Mouse (Mus musculus) ES-Bruce4 (cell line): ENCODE measurements around the gene Rpl13. TPM values are rescaled to one million over a fixed set of nuclear protein-coding genes. Genes with fewer than 3 reads are reported as not detected.
A peak's percentile ranks its signal among the peaks of the same experiment; 100 is the strongest.

ENCODE experiments used
- H3K27ac ChIP-seq: 2 replicates; pipeline ENCODE4 v1.5.1; 2012; ENCODE audit warnings: low read length, inconsistent platforms; ENCODE audit not compliant: insufficient read depth
- H3K27me3 ChIP-seq: 2 replicates; pipeline ENCODE4 v1.6.1; 2012; ENCODE audit warnings: mild to moderate bottlenecking, low read length, inconsistent platforms; ENCODE audit not compliant: control insufficient read depth, poor library complexity, insufficient read depth, severe bottlenecking
- H3K36me3 ChIP-seq: 2 replicates; pipeline ENCODE4 v1.6.1; 2012; ENCODE audit warnings: inconsistent platforms, mild to moderate bottlenecking, low read length, moderate library complexity; ENCODE audit not compliant: control insufficient read depth, poor library complexity, insufficient read depth, severe bottlenecking
- H3K4me1 ChIP-seq: one replicate; pipeline ENCODE4 v1.8.1; 2011; ENCODE audit warnings: low read length; ENCODE audit not compliant: control insufficient read depth, insufficient read depth
- H3K4me3 ChIP-seq: 2 replicates; pipeline ENCODE4 v1.5.1; 2011; ENCODE audit warnings: low read depth, mild to moderate bottlenecking, low read length
- H3K9ac ChIP-seq: 2 replicates; pipeline ENCODE4 v1.6.1; 2012; ENCODE audit warnings: low read depth, mild to moderate bottlenecking, inconsistent platforms; ENCODE audit not compliant: poor library complexity, severe bottlenecking
- H3K9me3 ChIP-seq: replicated peaks from 2 replicates; pipeline ENCODE4 v1.6.1; 2012; ENCODE audit warnings: mild to moderate bottlenecking, low read length, inconsistent platforms; ENCODE audit not compliant: control insufficient read depth, poor library complexity, insufficient read depth, severe bottlenecking
- CTCF ChIP-seq: IDR thresholded peaks from one replicate; pipeline ENCODE4 v1.8.1; 2011; ENCODE audit warnings: low read depth, low read length
- EP300 ChIP-seq: IDR thresholded peaks from 2 replicates; pipeline ENCODE4 v1.6.1; 2011; ENCODE audit warnings: low read depth, low read length; ENCODE audit not compliant: insufficient read depth
- POLR2A ChIP-seq: IDR thresholded peaks from one replicate; pipeline ENCODE4 v1.8.1; 2011; ENCODE audit warnings: low read length; ENCODE audit not compliant: insufficient read depth
- polyA plus RNA-seq: library from polyadenylated mRNA; stranded (reverse); fragments of >200 nt; gene quantifications from 2 replicates; pipeline ENCODE4 v1.2.4, GENCODE M21; 2011; ENCODE audit warnings: low read depth; ENCODE audit not compliant: missing spikeins, insufficient read depth, insufficient read length

The Rpl13 gene
- polyA plus RNA-seq, 1 experiment: 2,592 TPM

DNA sequence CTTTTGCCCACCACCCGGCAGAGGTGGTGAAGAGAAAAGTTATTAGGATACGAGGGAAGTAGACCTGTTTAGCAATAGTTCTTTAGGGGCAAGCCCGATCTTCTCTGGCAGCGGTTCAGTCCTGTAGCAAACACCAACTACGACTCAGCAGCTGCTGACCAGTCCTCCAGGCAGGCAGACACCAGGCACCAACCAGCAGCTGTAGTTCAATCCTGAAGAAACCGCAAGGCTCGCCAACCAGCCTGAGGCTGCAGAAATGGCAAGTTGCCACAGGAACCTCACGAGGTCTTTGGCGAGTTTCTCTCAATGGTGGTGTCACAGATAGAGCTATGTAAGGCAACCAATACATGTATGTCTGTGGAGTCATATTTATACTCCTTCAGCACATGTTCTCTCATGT is 10.7 kb downstream of the Rpl13 start:
- TF ChIP-seq CTCF: no peak
- no peak for TF ChIP-seq EP300
- no peak for TF ChIP-seq POLR2A
- Histone ChIP-seq H3K4me3 (no peak overlapping the region), H3K27me3 (peaks cover 12% of the 10 kb centered on the region; the same call in 1 of the 2 replicates), H3K27ac (no peak overlapping the region), H3K9ac (no peak overlapping the region), H3K36me3 (no peaks in the 10 kb centered on the region), H3K9me3 (no peaks in the 10 kb centered on the region), H3K4me1 (no peaks in the 10 kb centered on the region)

DNA sequence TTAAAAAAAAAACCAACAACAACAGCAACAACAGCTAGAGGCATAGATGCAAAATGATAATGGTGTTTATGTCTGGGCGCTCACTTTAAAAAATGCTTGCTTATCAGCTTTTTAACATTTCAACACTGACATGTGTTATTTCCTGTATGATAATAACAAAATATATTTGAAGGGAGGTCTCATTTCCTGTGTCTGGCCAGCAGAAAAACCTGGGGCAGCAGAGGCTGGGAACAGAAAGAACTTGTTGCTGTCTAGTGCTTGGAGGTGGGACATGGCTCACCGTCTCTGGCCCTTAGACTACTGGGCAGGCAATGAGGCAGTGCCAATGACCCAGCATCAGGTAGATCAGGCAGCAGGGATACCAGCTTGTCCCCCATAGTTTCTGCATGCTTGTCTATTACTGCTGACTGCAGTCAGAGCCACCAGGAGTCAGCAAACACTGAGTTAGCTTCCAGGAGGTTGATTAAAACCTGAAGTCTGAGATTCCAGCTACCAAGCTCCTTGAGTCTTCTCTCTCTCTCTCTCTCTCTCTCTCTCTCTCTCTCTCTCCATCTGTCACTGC is 11.8 kb downstream of the Rpl13 start:
- H3K9ac ChIP-seq: no peak overlapping the region
- TF ChIP-seq CTCF (no peak), POLR2A (no peak), EP300 (no peak)
- H3K4me1 ChIP-seq: no peaks in the 10 kb centered on the region
- no peaks in the 10 kb centered on the region for H3K36me3 ChIP-seq
- no peaks in the 10 kb centered on the region for H3K9me3 ChIP-seq
- H3K27ac ChIP-seq: no peak overlapping the region
- H3K27me3 ChIP-seq: peaks cover 16% of the 10 kb centered on the region; the same call in 1 of the 2 replicates
- H3K4me3 ChIP-seq: no peak overlapping the region

DNA sequence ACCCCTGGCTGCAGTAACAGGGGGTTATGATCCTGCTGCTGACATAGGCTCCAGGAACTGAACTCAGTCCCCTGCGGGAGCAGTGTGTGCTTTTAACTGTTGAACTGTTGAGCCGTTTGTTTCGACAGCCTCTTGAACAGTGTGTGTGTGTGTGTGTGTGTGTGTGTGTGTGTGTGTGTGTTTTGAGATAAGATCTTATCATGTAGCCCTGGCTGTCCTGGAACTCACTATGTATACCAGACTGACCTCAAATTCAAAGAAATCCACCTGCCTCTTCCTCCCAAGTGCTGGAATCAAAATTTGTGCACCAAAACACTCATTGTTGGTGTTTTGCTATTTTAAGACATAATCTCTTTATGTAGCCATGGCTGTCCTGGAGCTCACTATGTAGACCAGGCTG is 12.5 kb downstream of the Rpl13 start:
- Histone ChIP-seq H3K4me3 (no peak overlapping the region), H3K27me3 (peaks cover 16% of the 10 kb centered on the region; the same call in 1 of the 2 replicates), H3K9ac (no peak overlapping the region), H3K36me3 (no peaks in the 10 kb centered on the region), H3K4me1 (no peaks in the 10 kb centered on the region), H3K27ac (no peak overlapping the region), H3K9me3 (no peaks in the 10 kb centered on the region)
- no peak for TF ChIP-seq CTCF
- TF ChIP-seq EP300: no peak
- TF ChIP-seq POLR2A: no peak

- Histone ChIP-seq H3K4me3 (peak within 1 kb of the TSS; percentile 60), H3K9ac (peak within 1 kb of the TSS; percentile 66), H3K27ac (no peak within 1 kb of the TSS), H3K4me1 (no peaks in the 10 kb centered on the region), H3K9me3 (no peaks in the 10 kb centered on the region), H3K36me3 (no peaks in the 10 kb centered on the region), H3K27me3 (peaks cover 16% of the 10 kb centered on the region; the same call in 1 of the 2 replicates)
- TF ChIP-seq EP300 (no peak), CTCF (no peak), POLR2A (no peak)
Measured at GRCm38 (mm10) chr8:123117127-123117731, 15.1 kb downstream of the Rpl13 start, which contains the start of gene Cpne7. Cpne7 (plus strand) TSS chr8:123117374.

GRCm38 (mm10) chr8:123117744-123118143 is 15.6 kb downstream of the Rpl13 start:
- TF ChIP-seq EP300: no peak
- TF ChIP-seq CTCF: no peak
- no peak for TF ChIP-seq POLR2A
- H3K9ac ChIP-seq: peak overlapping the region; percentile 66

DNA sequence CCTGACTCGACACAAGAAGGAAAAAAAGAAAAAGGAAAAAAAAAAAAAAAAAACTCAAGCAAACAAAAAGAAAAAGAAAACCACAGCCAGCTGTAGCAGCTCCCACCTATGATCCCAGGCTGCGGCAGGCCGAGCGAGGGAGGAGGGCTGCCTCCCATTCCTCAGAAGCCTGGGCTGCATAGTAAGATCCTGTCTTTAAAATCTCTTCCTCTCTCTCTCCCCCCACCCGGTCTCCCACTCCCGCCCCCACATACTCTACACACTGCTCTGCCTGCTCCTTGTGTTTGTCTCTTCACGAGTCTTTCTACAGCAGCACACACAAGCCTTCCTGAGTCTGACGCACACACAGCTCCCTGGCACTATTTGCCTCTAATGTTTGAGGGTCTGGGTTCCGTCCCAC is 19.9 kb downstream of the Rpl13 start:
- H3K9me3 ChIP-seq: no peaks in the 10 kb centered on the region
- no peak for TF ChIP-seq POLR2A
- TF ChIP-seq EP300: no peak
- TF ChIP-seq CTCF: no peak
- H3K9ac ChIP-seq: no peak overlapping the region
- H3K27me3 ChIP-seq: peaks cover 10% of the 10 kb centered on the region; the same call in 1 of the 2 replicates
- no peaks in the 10 kb centered on the region for H3K4me1 ChIP-seq
- no peaks in the 10 kb centered on the region for H3K36me3 ChIP-seq
- no peak overlapping the region for H3K4me3 ChIP-seq
- no peak overlapping the region for H3K27ac ChIP-seq

More at GRCm38 (mm10) chr8:123117744-123118143, 15.6 kb downstream of the Rpl13 start:
- Histone ChIP-seq H3K4me3 (peak overlapping the region; percentile 60), H3K9me3 (no peaks in the 10 kb centered on the region), H3K36me3 (no peaks in the 10 kb centered on the region), H3K27me3 (peaks cover 16% of the 10 kb centered on the region; the same call in 1 of the 2 replicates), H3K27ac (no peak overlapping the region), H3K4me1 (no peaks in the 10 kb centered on the region)
